Comparison of ENCODE assay signal across 16 mouse cellular contexts in the genomic region with DNA sequence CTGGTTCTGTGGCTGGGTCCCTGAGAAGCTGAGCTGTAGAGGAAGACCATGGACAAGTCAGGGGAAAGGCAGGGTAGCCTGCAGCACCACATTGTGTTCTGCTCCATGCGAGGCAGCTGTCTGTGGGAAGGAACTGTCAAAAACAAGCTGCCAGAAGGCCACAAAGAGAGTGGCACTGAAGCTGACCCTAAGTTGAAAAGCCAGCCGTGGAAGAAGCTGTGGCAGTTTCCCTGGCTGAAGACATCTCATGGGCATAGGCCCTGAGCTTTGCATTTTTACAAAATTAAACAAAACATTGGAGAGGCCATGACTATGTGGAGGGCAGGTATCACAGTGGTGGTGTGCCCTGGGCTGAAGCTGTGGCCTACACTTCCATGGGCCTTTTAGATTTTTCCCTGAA. TPM values are rescaled to one million over a fixed set of nuclear protein-coding genes. Genes with fewer than 3 reads are reported as not detected.
DNase-seq lines count a peak whose midpoint lies in the region; ATAC-seq and TF ChIP-seq lines count a peak whose summit lies in the region.
"Had no signal": no experiment of that assay in that cellular context is flagged by ENCODE, and none has a peak within 500 bp of the region (broad histone marks: within the 10 kb centered on the region; RNA-seq: fewer than 3 reads in every experiment).

No protein-coding gene starts in this region.

- H3K9me3 ChIP-seq in heart, embryonic 16.5 days (replicated peaks; ENCODE audit: control insufficient read depth, low read length) = no peaks in the 10 kb centered on the region
- no peaks in the 10 kb centered on the region for H3K9me3 ChIP-seq in liver, embryonic 11.5 days (ENCODE audit: control insufficient read depth, low read length)
- no peaks in the 10 kb centered on the region for H3K9me3 ChIP-seq in liver, embryonic 16.5 days (replicated peaks; ENCODE audit: control insufficient read depth, low read length)
- H3K9me3 ChIP-seq: neural tube, embryonic 12.5 days had no signal

- peak overlapping the region; percentile 91 for H3K27ac ChIP-seq in heart, embryonic 16.5 days (ENCODE audit: low read length)
- peak overlapping the region; percentile 61 for H3K27ac ChIP-seq in liver, embryonic 11.5 days (ENCODE audit: low read depth, low read length)
- H3K27ac ChIP-seq in liver, embryonic 16.5 days (ENCODE audit: low read length) = 0 out of 2 replicates have a peak overlapping the region, but pooled peaks have one; percentile 38
- H3K27ac ChIP-seq in gastrocnemius, adult 2 months = no peak overlapping the region; the same call in 1 of the 2 replicates
- H3K27ac ChIP-seq: macrophage; neural tube, embryonic 12.5 days had no signal

- no peak overlapping the region for H3K4me2 ChIP-seq in heart, embryonic 16.5 days (ENCODE audit: low read depth, low read length)
- no peak overlapping the region; the same call in 1 of the 2 replicates for H3K4me2 ChIP-seq in liver, embryonic 11.5 days
- H3K4me2 ChIP-seq in liver, embryonic 16.5 days (ENCODE audit: low read depth, low read length) = no peak overlapping the region
- H3K4me2 ChIP-seq: neural tube, embryonic 12.5 days had no signal

- intact Hi-C loops in heart, postnatal 10 days (cut with DNase I) = no loop called here
- intact Hi-C loops in gastrocnemius, adult 2 months (cut with DNase I) = no loop called here

- TF ChIP-seq CTCF in gastrocnemius, adult 2 months (IDR thresholded peaks at IDR 0.05) = no peak

- no peaks in the 10 kb centered on the region for H3K36me3 ChIP-seq in heart, embryonic 16.5 days (ENCODE audit: control insufficient read depth, insufficient read depth)
- no peaks in the 10 kb centered on the region for H3K36me3 ChIP-seq in liver, embryonic 11.5 days (ENCODE audit: control insufficient read depth, insufficient read depth, low read length)
- no peaks in the 10 kb centered on the region for H3K36me3 ChIP-seq in liver, embryonic 16.5 days (ENCODE audit: control insufficient read depth, insufficient read depth)
- H3K36me3 ChIP-seq: neural tube, embryonic 12.5 days had no signal

- 35% methylated on average over 2 of the region's 2 CpGs for WGBS in heart, embryonic 16.5 days
- WGBS in liver, embryonic 11.5 days = 44% methylated on average over 2 of the region's 2 CpGs
- WGBS in liver, embryonic 16.5 days (ENCODE audit: insufficient replicate concordance) = 37% methylated on average over 2 of the region's 2 CpGs

- DNase-seq in adrenal gland, adult (ENCODE audit: inconsistent age in 2 of 2, low spot score in 1 of 2) = peak; percentile 44 to 84
- DNase-seq in adrenal gland, postnatal 25 days = no peak
- DNase-seq in heart, postnatal 10 days = no peak
- DNase-seq in liver, embryonic 11.5 days (ENCODE audit: low spot score) = no peak
- DNase-seq in liver = no peak
- no peak for DNase-seq in gastrocnemius, adult 2 months
- DNase-seq: cerebellum, adult 8-10 months; embryo, embryonic 11 days; kidney, postnatal 25 days; right cerebral cortex, postnatal 4 days had no signal

- H3K27me3 ChIP-seq in heart, embryonic 16.5 days (ENCODE audit: control insufficient read depth, insufficient read depth, low read length) = no peaks in the 10 kb centered on the region
- H3K27me3 ChIP-seq in liver, embryonic 11.5 days (replicated peaks; ENCODE audit: control insufficient read depth, insufficient read depth, low read length) = no peaks in the 10 kb centered on the region
- no peaks in the 10 kb centered on the region for H3K27me3 ChIP-seq in liver, embryonic 16.5 days (ENCODE audit: control insufficient read depth, insufficient read depth, low read depth, low read length)
- H3K27me3 ChIP-seq: CH12.LX; neural tube, embryonic 12.5 days had no signal

- ATAC-seq in heart, embryonic 16.5 days (replicated peaks; ENCODE audit: extremely low read depth, insufficient read depth, low FRiP score) = no peak
- no peak for ATAC-seq in liver, embryonic 11.5 days (replicated peaks; ENCODE audit: low FRiP score)
- no peak for ATAC-seq in liver, embryonic 16.5 days (ENCODE audit: low read depth)
- ATAC-seq: intestine, postnatal 0 days had no signal

- H3K9ac ChIP-seq in heart, embryonic 16.5 days (ENCODE audit: low read length) = no peak overlapping the region
- peak overlapping the region; percentile 50; the same call in 1 of the 2 replicates for H3K9ac ChIP-seq in liver, embryonic 11.5 days (ENCODE audit: low read depth, low read length)
- H3K9ac ChIP-seq in liver, embryonic 16.5 days (ENCODE audit: low read depth, low read length) = no peak overlapping the region
- H3K9ac ChIP-seq: neural tube, embryonic 12.5 days had no signal

- H3K4me1 ChIP-seq in heart, embryonic 16.5 days (ENCODE audit: control insufficient read depth, insufficient read depth, low read length) = peaks cover 48% of the 10 kb centered on the region
- H3K4me1 ChIP-seq in liver, embryonic 11.5 days (replicated peaks; ENCODE audit: control insufficient read depth, insufficient read depth, low read length) = peaks cover 52% of the 10 kb centered on the region
- H3K4me1 ChIP-seq in liver, embryonic 16.5 days (ENCODE audit: control insufficient read depth, low read depth, low read length) = peaks cover 43% of the 10 kb centered on the region

- H3K4me3 ChIP-seq in heart, embryonic 16.5 days (ENCODE audit: low read length) = no peak overlapping the region
- H3K4me3 ChIP-seq in liver, embryonic 11.5 days (ENCODE audit: low read depth, low read length) = no peak overlapping the region
- no peak overlapping the region for H3K4me3 ChIP-seq in liver, embryonic 16.5 days (ENCODE audit: low read depth, low read length)
- no peak overlapping the region for H3K4me3 ChIP-seq in gastrocnemius, adult 2 months
- H3K4me3 ChIP-seq: neural tube, embryonic 12.5 days had no signal

RNA-seq across cellular contexts. Expression of a gene that starts 31.0 kb away (rescaled TPM):
- 129 and 166 TPM in 2 replicates for total RNA-seq in adrenal gland, postnatal 25 days (2021)
- 7.1 and 11.0 TPM in 2 replicates for polyA plus RNA-seq in heart, embryonic 16.5 days (2015; fragmentation: Nextera tagmentation; extraction: Ambion mirVana)
- 10 to 100 TPM; 87.4 to 89.9 TPM for total RNA-seq in heart, postnatal 10 days (2021)
- 25.1 and 31.1 TPM in 2 replicates for polyA plus RNA-seq in liver, embryonic 11.5 days (2014; fragmentation: Nextera tagmentation; extraction: Ambion mirVana)
- polyA plus RNA-seq in liver, embryonic 16.5 days (2015; fragmentation: Nextera tagmentation; extraction: Ambion mirVana) = 1.9 and 2.4 TPM in 2 replicates
- total RNA-seq in gastrocnemius, adult 2 months (2021) = 10 to 100 TPM; 21.7 to 29.8 TPM

Comparison
In these comparisons a context has a peak if more than half of its experiments do, and no peak if none do; other contexts are left out.
1. DNase-seq: peak in adrenal gland, adult (2 of 2); none in adrenal gland, postnatal 25 days (single experiment), heart, postnatal 10 days (0 of 2), liver, embryonic 11.5 days (single experiment), liver (single experiment) and gastrocnemius, adult 2 months (single experiment).